Comparison of ENCODE assay signal across 12 mouse cellular contexts in the genomic region with DNA sequence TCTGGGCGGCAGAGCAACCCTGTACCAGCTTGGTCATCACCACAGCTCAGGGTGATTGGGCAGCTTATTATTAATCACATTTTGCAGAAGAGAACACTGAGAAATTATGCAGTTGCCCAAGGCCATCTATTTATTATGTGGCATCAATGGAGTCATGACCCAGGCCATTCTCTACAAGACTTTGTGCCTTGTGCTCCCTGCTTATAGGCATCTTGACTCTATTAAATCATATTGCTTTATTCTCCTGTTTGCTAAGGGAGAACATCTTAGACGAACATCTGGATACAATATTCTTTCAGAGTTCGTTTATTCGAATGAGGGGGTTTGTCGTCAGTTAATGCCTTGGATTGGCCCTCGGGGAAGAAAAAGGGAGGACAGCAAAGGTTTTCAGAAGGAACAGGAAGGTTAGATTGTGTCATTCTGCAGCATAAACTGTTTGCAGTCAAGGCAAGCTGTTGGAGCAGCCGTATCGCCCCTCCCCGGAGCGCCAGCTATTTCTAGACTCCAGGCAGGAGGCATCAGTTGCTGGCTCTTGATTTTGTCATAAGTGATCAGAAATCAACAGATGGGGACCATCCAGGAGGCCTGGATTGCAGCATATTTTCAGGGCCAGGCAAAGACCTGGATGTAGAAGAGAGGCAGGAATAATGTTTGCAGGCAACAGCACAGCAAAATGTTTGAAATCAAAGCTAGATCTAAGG.
DNase-seq lines count a peak whose midpoint lies in the region; ATAC-seq and TF ChIP-seq lines count a peak whose summit lies in the region.
"Had no signal": no experiment of that assay in that cellular context is flagged by ENCODE, and none has a peak within 500 bp of the region (broad histone marks: within the 10 kb centered on the region; RNA-seq: fewer than 3 reads in every experiment).

No protein-coding gene starts in this region.

- ATAC-seq in midbrain, postnatal 0 days (ENCODE audit: low FRiP score) = no peak
- no peak for ATAC-seq in midbrain, embryonic 16.5 days
- peak; percentile 44; the same call in 1 of the 2 replicates for ATAC-seq in neural tube, embryonic 15.5 days (ENCODE audit: low FRiP score)

- H3K9me3 ChIP-seq in midbrain, postnatal 0 days (ENCODE audit: low read length) = no peaks in the 10 kb centered on the region
- H3K9me3 ChIP-seq in midbrain, embryonic 16.5 days (replicated peaks; ENCODE audit: control insufficient read depth, low read length, poor library complexity, severe bottlenecking) = no peaks in the 10 kb centered on the region
- H3K9me3 ChIP-seq in neural tube, embryonic 15.5 days (replicated peaks) = no peaks in the 10 kb centered on the region
- H3K9me3 ChIP-seq: liver, embryonic 13.5 days had no signal

- DNase-seq in midbrain, postnatal 0 days (ENCODE audit: low spot score) = peak; percentile 60
- peak; percentile 81 to 83 for DNase-seq in cerebellum, postnatal 36 days
- DNase-seq in layer of hippocampus, adult 18-20 months (ENCODE audit: low spot score in 2 of 2) = peak; percentile 61 to 81
- no peak for DNase-seq in kidney, adult 18-20 months
- DNase-seq in kidney, adult 2 months = no peak
- DNase-seq: adrenal gland, postnatal 10 days; kidney, adult 8-10 months; liver, embryonic 13.5 days; thymus, postnatal 4 days had no signal

- no peak for TF ChIP-seq CTCF in midbrain, postnatal 0 days (IDR thresholded peaks at IDR 0.05)
- TF ChIP-seq CTCF in kidney, adult 2 months (conservative IDR thresholded peaks at IDR 0.05; ENCODE audit: insufficient read depth, insufficient read length, low read depth, low read length) = no peak

- H3K36me3 ChIP-seq in midbrain, postnatal 0 days (ENCODE audit: insufficient read depth, low read length) = no peaks in the 10 kb centered on the region
- H3K36me3 ChIP-seq in midbrain, embryonic 16.5 days (ENCODE audit: control insufficient read depth, insufficient read depth, low read length) = no peaks in the 10 kb centered on the region
- no peaks in the 10 kb centered on the region for H3K36me3 ChIP-seq in neural tube, embryonic 15.5 days
- no peaks in the 10 kb centered on the region for H3K36me3 ChIP-seq in kidney, adult 2 months (ENCODE audit: control insufficient read depth, insufficient read depth, low read length)
- H3K36me3 ChIP-seq: G1E; liver, embryonic 13.5 days had no signal

- no peak overlapping the region; the same call in 1 of the 2 replicates for H3K27ac ChIP-seq in midbrain, postnatal 0 days (ENCODE audit: low read depth, low read length)
- no peak overlapping the region for H3K27ac ChIP-seq in midbrain, embryonic 16.5 days (ENCODE audit: low read length)
- no peak overlapping the region for H3K27ac ChIP-seq in neural tube, embryonic 15.5 days (replicated peaks)
- no peak overlapping the region for H3K27ac ChIP-seq in kidney, adult 2 months (ENCODE audit: insufficient read depth, low read depth, low read length)
- H3K27ac ChIP-seq: liver, embryonic 13.5 days had no signal

- no peak overlapping the region for H3K4me3 ChIP-seq in midbrain, postnatal 0 days (ENCODE audit: low read depth, low read length)
- no peak overlapping the region for H3K4me3 ChIP-seq in midbrain, embryonic 16.5 days (ENCODE audit: low read depth, low read length)
- H3K4me3 ChIP-seq in neural tube, embryonic 15.5 days (replicated peaks) = no peak overlapping the region
- no peak overlapping the region for H3K4me3 ChIP-seq in kidney, adult 2 months (ENCODE audit: insufficient read depth, low read depth, low read length)
- H3K4me3 ChIP-seq: liver, embryonic 13.5 days had no signal

- H3K4me1 ChIP-seq in midbrain, postnatal 0 days (ENCODE audit: insufficient read depth, low read length) = no peaks in the 10 kb centered on the region
- 0 out of 2 replicates have a peak, but pooled peaks cover 5% of the 10 kb centered on the region for H3K4me1 ChIP-seq in midbrain, embryonic 16.5 days (ENCODE audit: control insufficient read depth, insufficient read depth, low read length)
- H3K4me1 ChIP-seq in neural tube, embryonic 15.5 days = peaks cover 18% of the 10 kb centered on the region
- H3K4me1 ChIP-seq in kidney, adult 2 months (ENCODE audit: control insufficient read depth, insufficient read depth, low read length) = no peaks in the 10 kb centered on the region
- H3K4me1 ChIP-seq: liver, embryonic 13.5 days had no signal

- no peak for TF ChIP-seq POLR2A in kidney, adult 2 months (IDR thresholded peaks at IDR 0.05; ENCODE audit: low read depth, low read length)

- no peak overlapping the region for H3K9ac ChIP-seq in midbrain, postnatal 0 days (replicated peaks; ENCODE audit: low read length, poor library complexity, severe bottlenecking)
- no peak overlapping the region for H3K9ac ChIP-seq in midbrain, embryonic 16.5 days (ENCODE audit: low read depth, low read length)
- H3K9ac ChIP-seq in neural tube, embryonic 15.5 days (replicated peaks) = no peak overlapping the region
- H3K9ac ChIP-seq: liver, embryonic 13.5 days had no signal

- H3K27me3 ChIP-seq in midbrain, postnatal 0 days (ENCODE audit: insufficient read depth, low read length) = no peaks in the 10 kb centered on the region
- no peaks in the 10 kb centered on the region for H3K27me3 ChIP-seq in midbrain, embryonic 16.5 days (ENCODE audit: control insufficient read depth, insufficient read depth, low read depth, low read length)
- H3K27me3 ChIP-seq in neural tube, embryonic 15.5 days (replicated peaks) = no peaks in the 10 kb centered on the region
- no peaks in the 10 kb centered on the region for H3K27me3 ChIP-seq in kidney, adult 2 months (replicated peaks; ENCODE audit: control insufficient read depth, insufficient read depth, low read length)
- H3K27me3 ChIP-seq: liver, embryonic 13.5 days had no signal

- WGBS in midbrain, postnatal 0 days = 77% methylated on average over 10 of the region's 10 CpGs
- WGBS in midbrain, embryonic 16.5 days = 74% methylated on average over 10 of the region's 10 CpGs
- 57% methylated on average over 10 of the region's 10 CpGs for WGBS in neural tube, embryonic 15.5 days
- WGBS in kidney, adult 2 months = 77% methylated on average over 10 of the region's 10 CpGs

- H3K4me2 ChIP-seq in midbrain, postnatal 0 days (ENCODE audit: low read depth, low read length, poor library complexity, severe bottlenecking) = no peak overlapping the region
- no peak overlapping the region for H3K4me2 ChIP-seq in midbrain, embryonic 16.5 days (ENCODE audit: low read length)
- H3K4me2 ChIP-seq in neural tube, embryonic 15.5 days = no peak overlapping the region
- H3K4me2 ChIP-seq: liver, embryonic 13.5 days had no signal

Comparison
In these comparisons a context has a peak if more than half of its experiments do, and no peak if none do; other contexts are left out.
1. DNase-seq: peak in midbrain, postnatal 0 days (single experiment), cerebellum, postnatal 36 days (2 of 2) and layer of hippocampus, adult 18-20 months (2 of 2); none in kidney, adult 18-20 months (single experiment) and kidney, adult 2 months (single experiment).